Mouse (Mus musculus) MEL (cell line): ENCODE measurements at regions not wholly inside any gene's neighbourhood (a gene's known extent, or its start where the extent isn't known, plus 50 kb on each side); places are given as distances from the start of the nearest gene placed in this dataset.

Experiments
- DNase-seq: peaks from one replicate; pipeline ENCODE4 v3.0.0; 2011; ENCODE audit warnings: low read depth, low spot score
- H3K27ac ChIP-seq: 2 replicates; pipeline ENCODE4 v1.5.1; 2012; ENCODE audit warnings: low read depth, mild to moderate bottlenecking, control low read depth, low read length, moderate library complexity; ENCODE audit not compliant: control insufficient read depth
- H3K27me3 ChIP-seq, 2 experiments: fragments of 150-350 bp in 1 of 2; sonication (generic) in 1 of 2; 2 replicates each; pipeline ENCODE4 v1.6.1; 2012; ENCODE audit warnings: low read length in 2 of 2, mild to moderate bottlenecking in 2 of 2, improper control_type of control experiment in 1 of 2, moderate library complexity in 1 of 2; ENCODE audit not compliant: insufficient read depth in 2 of 2, control insufficient read depth in 1 of 2
- H3K36me3 ChIP-seq, 2 experiments: 2 replicates each; pipeline ENCODE4 v1.6.1; 2012 to 2014; ENCODE audit warnings: low read length in 2 of 2, improper control_type of control experiment in 1 of 2, inconsistent platforms in 1 of 2, mild to moderate bottlenecking in 1 of 2; ENCODE audit not compliant: insufficient read depth in 2 of 2, control insufficient read depth in 1 of 2
- H3K4me1 ChIP-seq, 2 experiments: fragments of 150-350 bp in 1 of 2; sonication (generic) in 1 of 2; 2 replicates each; pipeline ENCODE4 v1.6.1; 2012; ENCODE audit warnings: low read length in 2 of 2, improper control_type of control experiment in 1 of 2, mild to moderate bottlenecking in 1 of 2; ENCODE audit not compliant: insufficient read depth in 2 of 2, control insufficient read depth in 1 of 2
- H3K4me3 ChIP-seq, 2 experiments: fragments of 150-350 bp in 1 of 2; sonication (generic) in 1 of 2; 2 replicates each; pipeline ENCODE4 v1.5.1; 2012; ENCODE audit warnings: low read depth in 2 of 2, low read length in 2 of 2, mild to moderate bottlenecking in 2 of 2, moderate library complexity in 2 of 2, control low read depth in 1 of 2, improper control_type of control experiment in 1 of 2; ENCODE audit not compliant: control insufficient read depth in 1 of 2, insufficient read depth in 1 of 2
- H3K79me2 ChIP-seq: 2 replicates; pipeline ENCODE4 v1.6.1; 2012; ENCODE audit warnings: mild to moderate bottlenecking, low read length, moderate library complexity; ENCODE audit not compliant: control insufficient read depth, poor library complexity, insufficient read depth
- H3K9ac ChIP-seq: 2 replicates; pipeline ENCODE4 v1.6.1; 2012; ENCODE audit warnings: low read depth, mild to moderate bottlenecking, control low read depth, low read length, moderate library complexity; ENCODE audit not compliant: control insufficient read depth, poor library complexity, severe bottlenecking
- H3K9me3 ChIP-seq: fragments of 150-350 bp; sonication (generic); replicated peaks from 2 replicates; pipeline ENCODE4 v1.6.1; 2012; ENCODE audit warnings: mild to moderate bottlenecking, low read length, improper control_type of control experiment, moderate library complexity; ENCODE audit not compliant: insufficient read depth
- E2F4 ChIP-seq: IDR thresholded peaks from 2 replicates; pipeline ENCODE4 v1.6.1; 2011; ENCODE audit warnings: low read depth, low read length, improper control_type of control experiment, borderline replicate concordance
- ELF1 ChIP-seq: IDR thresholded peaks from 2 replicates; pipeline ENCODE4 v1.6.1; 2014; ENCODE audit warnings: low read depth, mild to moderate bottlenecking, inconsistent platforms, low read length, improper control_type of control experiment, moderate library complexity
- EP300 ChIP-seq, 2 experiments: IDR thresholded peaks; 2 replicates each; pipeline ENCODE4 v1.6.1; 2011; ENCODE audit warnings: improper control_type of control experiment in 2 of 2, low read length in 2 of 2, low read depth in 1 of 2, mild to moderate bottlenecking in 1 of 2
- GABPA ChIP-seq: IDR thresholded peaks from 2 replicates; pipeline ENCODE4 v1.6.1; 2012; ENCODE audit warnings: low read depth, mild to moderate bottlenecking, inconsistent platforms, low read length, improper control_type of control experiment, moderate library complexity
- JUND ChIP-seq: IDR thresholded peaks from 2 replicates; pipeline ENCODE4 v1.6.1; 2011; ENCODE audit warnings: low read depth, mild to moderate bottlenecking, improper control_type of control experiment, low read length
- KAT2A ChIP-seq: conservative IDR thresholded peaks from 2 replicates; pipeline ENCODE4 v1.6.1; 2012; ENCODE audit warnings: low read depth, low read length, improper control_type of control experiment, inconsistent platforms
- MAFK ChIP-seq: IDR thresholded peaks from 2 replicates; pipeline ENCODE4 v1.6.1; 2011; ENCODE audit warnings: low read depth, mild to moderate bottlenecking, low read length, improper control_type of control experiment, borderline replicate concordance
- MAX ChIP-seq: IDR thresholded peaks from 2 replicates; pipeline ENCODE4 v1.6.1; 2011; ENCODE audit warnings: low read length, improper control_type of control experiment
- MAZ ChIP-seq: IDR thresholded peaks from 2 replicates; pipeline ENCODE4 v1.6.1; 2012; ENCODE audit warnings: low read depth, mild to moderate bottlenecking, inconsistent platforms, low read length, improper control_type of control experiment
- MYC ChIP-seq: IDR thresholded peaks from 2 replicates; pipeline ENCODE4 v1.6.1; 2011; ENCODE audit warnings: low read depth, mild to moderate bottlenecking, low read length, improper control_type of control experiment, moderate library complexity
- POLR2A ChIP-seq, 2 experiments: IDR thresholded peaks; 2 replicates each; pipeline ENCODE4 v1.6.1; 2011 to 2012; ENCODE audit warnings: low read length in 2 of 2, mild to moderate bottlenecking in 2 of 2, control low read depth in 1 of 2, improper control_type of control experiment in 1 of 2, low read depth in 1 of 2, moderate library complexity in 1 of 2; ENCODE audit not compliant: control insufficient read depth in 1 of 2, insufficient read depth in 1 of 2, poor library complexity in 1 of 2
- RCOR1 ChIP-seq: IDR thresholded peaks from 2 replicates; pipeline ENCODE4 v1.6.1; 2012; ENCODE audit warnings: low read depth, mild to moderate bottlenecking, inconsistent platforms, low read length, improper control_type of control experiment
- SIN3A ChIP-seq: IDR thresholded peaks from 2 replicates; pipeline ENCODE4 v1.6.1; 2012; ENCODE audit warnings: low read length, improper control_type of control experiment, inconsistent platforms
- TAL1 ChIP-seq: IDR thresholded peaks from 2 replicates; pipeline ENCODE4 v1.6.1; 2012; ENCODE audit warnings: mild to moderate bottlenecking, inconsistent platforms, low read length, moderate library complexity, mixed read lengths
- TBP ChIP-seq: IDR thresholded peaks from 2 replicates; pipeline ENCODE4 v1.8.0; 2011; ENCODE audit warnings: low read depth, low read length, improper control_type of control experiment
- TCF12 ChIP-seq: IDR thresholded peaks from 2 replicates; pipeline ENCODE4 v1.6.1; 2014; ENCODE audit warnings: low read depth, mild to moderate bottlenecking, inconsistent platforms, low read length, improper control_type of control experiment, moderate library complexity
- UBTF ChIP-seq: IDR thresholded peaks from 2 replicates; pipeline ENCODE4 v1.6.1; 2012; ENCODE audit warnings: low read depth, mild to moderate bottlenecking, inconsistent platforms, low read length, improper control_type of control experiment, moderate library complexity, borderline replicate concordance; ENCODE audit not compliant: insufficient read depth
- ZC3H11A ChIP-seq: IDR thresholded peaks from 2 replicates; pipeline ENCODE4 v1.6.1; 2012; ENCODE audit warnings: low read depth, mild to moderate bottlenecking, inconsistent platforms, low read length, improper control_type of control experiment
- ZMIZ1 ChIP-seq: IDR thresholded peaks from 2 replicates; pipeline ENCODE4 v1.6.1; 2012; ENCODE audit warnings: low read depth, mild to moderate bottlenecking, inconsistent platforms, low read length, improper control_type of control experiment, moderate library complexity
- ZNF384 ChIP-seq: IDR thresholded peaks from 2 replicates; pipeline ENCODE4 v1.6.1; 2012; ENCODE audit warnings: low read depth, mild to moderate bottlenecking, inconsistent platforms, low read length, improper control_type of control experiment

DNA sequence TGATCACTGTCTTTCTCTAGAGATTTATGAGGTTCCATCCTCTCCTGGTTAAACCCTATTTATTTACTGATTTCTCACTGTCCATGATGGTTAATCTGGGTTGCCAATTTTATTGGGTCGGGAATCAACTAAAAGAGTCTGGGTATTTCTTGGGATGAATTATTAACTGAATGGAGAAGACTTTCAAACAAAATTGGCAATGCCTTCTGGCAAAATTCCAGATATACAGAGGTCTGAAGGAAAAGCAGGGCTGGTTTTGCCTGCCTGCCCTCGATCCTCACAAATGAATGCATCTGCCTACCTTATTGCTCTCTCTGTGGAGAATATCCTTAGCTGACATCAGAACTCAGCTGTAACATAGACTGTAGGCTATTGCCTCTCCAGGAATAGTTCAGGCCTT, 54.9 kb upstream of the Rai2 start:
- TF ChIP-seq EP300 (IDR thresholded peaks at IDR 0.05; ENCODE audit: low read depth in 1 of 2, low read length in 2 of 2) (no peak), ZC3H11A (no peak), MAZ (no peak), MAX (no peak), GABPA (no peak), TCF12 (no peak), ZNF384 (no peak), TAL1 (no peak), ZMIZ1 (no peak), ELF1 (no peak), JUND (no peak), MYC (no peak), RCOR1 (no peak), MAFK (no peak), SIN3A (no peak), TBP (no peak), KAT2A (no peak), POLR2A (IDR thresholded peaks at IDR 0.05; ENCODE audit: control insufficient read depth in 1 of 2, insufficient read depth in 1 of 2, low read depth in 1 of 2, low read length in 2 of 2, poor library complexity in 1 of 2) (no peak), E2F4 (no peak), UBTF (no peak)
- H3K79me2 ChIP-seq = no peaks in the 10 kb centered on the region
- no peak for DNase-seq
- H3K36me3 ChIP-seq = no peaks in the 10 kb centered on the region
- no peaks in the 10 kb centered on the region for H3K9me3 ChIP-seq
- H3K27ac ChIP-seq = no peak overlapping the region
- no peaks in the 10 kb centered on the region for H3K27me3 ChIP-seq
- no peak overlapping the region for H3K9ac ChIP-seq
- no peak overlapping the region for H3K4me3 ChIP-seq
- no peaks in the 10 kb centered on the region for H3K4me1 ChIP-seq
